Mouse (Mus musculus): ENCODE data around the gene Hoxd3. TPM values are rescaled to one million over a fixed set of nuclear protein-coding genes. Genes with fewer than 3 reads are reported as not detected.

The Hoxd3 gene
- polyA plus RNA-seq, 1 experiment from 2014 or later, result 2.9 TPM

- 2% methylated on average over 9 of the region's 9 CpGs for WGBS
- ATAC-seq (replicated peaks; ENCODE audit: insufficient number of reproducible peaks, low FRiP score, low TSS enrichment, low read depth) (no peak), DNase-seq (ENCODE audit: low spot score) (no peak)
These were observed 35.2 kb upstream of the Hoxd3 start for GRCm38 (mm10) chr2:74676376-74677052.

GRCm38 (mm10) chr2:74677106-74677505, 34.6 kb upstream of the Hoxd3 start:
- no peak overlapping the region for H3K4me2 ChIP-seq (ENCODE audit: low read depth, low read length)
- 9% methylated on average over 2 of the region's 2 CpGs for WGBS

More at GRCm38 (mm10) chr2:74676376-74677052, 35.2 kb upstream of the Hoxd3 start:
- H3K4me2 ChIP-seq (ENCODE audit: low read depth, low read length), result no peak overlapping the region
- H3K4me1 ChIP-seq (ENCODE audit: control insufficient read depth, insufficient read depth, low read length), result no peaks in the 10 kb centered on the region; the same call in 1 of the 2 replicates
- H3K9me3 ChIP-seq (replicated peaks; ENCODE audit: control insufficient read depth, low read length), result no peaks in the 10 kb centered on the region
- no peaks in the 10 kb centered on the region for H3K36me3 ChIP-seq (replicated peaks; ENCODE audit: control insufficient read depth, insufficient read depth, low read depth, low read length)
- H3K9ac ChIP-seq (replicated peaks; ENCODE audit: low read length), result no peak overlapping the region
- H3K27ac ChIP-seq (replicated peaks; ENCODE audit: low read depth, low read length), result no peak overlapping the region
- H3K4me3 ChIP-seq (ENCODE audit: low read depth, low read length), result no peak overlapping the region
- peaks cover 95% of the 10 kb centered on the region for H3K27me3 ChIP-seq (ENCODE audit: control insufficient read depth, insufficient read depth, low read length)

GRCm38 (mm10) chr2:74678891-74679595, 32.7 kb upstream of the Hoxd3 start, which contains the start of gene Hoxd11:
Hoxd11 (plus strand) TSS chr2:74679557.
- Histone ChIP-seq H3K27me3 (ENCODE audit: control insufficient read depth, insufficient read depth, low read length) (peaks cover 97% of the 10 kb centered on the region), H3K4me3 (ENCODE audit: low read depth, low read length) (no peak within 1 kb of the TSS), H3K9ac (replicated peaks; ENCODE audit: low read length) (no peak within 1 kb of the TSS), H3K27ac (replicated peaks; ENCODE audit: low read depth, low read length) (no peak within 1 kb of the TSS), H3K4me1 (ENCODE audit: control insufficient read depth, insufficient read depth, low read length) (peaks cover 4% of the 10 kb centered on the region; the same call in 1 of the 2 replicates), H3K9me3 (replicated peaks; ENCODE audit: control insufficient read depth, low read length) (no peaks in the 10 kb centered on the region), H3K36me3 (replicated peaks; ENCODE audit: control insufficient read depth, insufficient read depth, low read depth, low read length) (no peaks in the 10 kb centered on the region), H3K4me2 (ENCODE audit: low read depth, low read length) (no peak within 1 kb of the TSS)
- WGBS, result 1% methylated on average over 15 of the region's 15 CpGs
- ATAC-seq (replicated peaks; ENCODE audit: insufficient number of reproducible peaks, low FRiP score, low TSS enrichment, low read depth) (no peak), DNase-seq (ENCODE audit: low spot score) (no peak)

More at GRCm38 (mm10) chr2:74677106-74677505, 34.6 kb upstream of the Hoxd3 start:
- Histone ChIP-seq H3K9me3 (replicated peaks; ENCODE audit: control insufficient read depth, low read length) (no peaks in the 10 kb centered on the region), H3K4me3 (ENCODE audit: low read depth, low read length) (no peak overlapping the region), H3K27me3 (ENCODE audit: control insufficient read depth, insufficient read depth, low read length) (peaks cover 96% of the 10 kb centered on the region), H3K9ac (replicated peaks; ENCODE audit: low read length) (no peak overlapping the region), H3K4me1 (ENCODE audit: control insufficient read depth, insufficient read depth, low read length) (peaks cover 3% of the 10 kb centered on the region; the same call in 1 of the 2 replicates), H3K36me3 (replicated peaks; ENCODE audit: control insufficient read depth, insufficient read depth, low read depth, low read length) (no peaks in the 10 kb centered on the region), H3K27ac (replicated peaks; ENCODE audit: low read depth, low read length) (no peak overlapping the region)
- no peak for ATAC-seq (replicated peaks; ENCODE audit: insufficient number of reproducible peaks, low FRiP score, low TSS enrichment, low read depth)
- no peak for DNase-seq (ENCODE audit: low spot score)

- DNase-seq (ENCODE audit: low spot score) (no peak), ATAC-seq (replicated peaks; ENCODE audit: insufficient number of reproducible peaks, low FRiP score, low TSS enrichment, low read depth) (no peak)
- H3K4me2 ChIP-seq (ENCODE audit: low read depth, low read length), result no peak overlapping the region
- H3K9me3 ChIP-seq (replicated peaks; ENCODE audit: control insufficient read depth, low read length), result no peaks in the 10 kb centered on the region
- peaks cover 4% of the 10 kb centered on the region; the same call in 1 of the 2 replicates for H3K4me1 ChIP-seq (ENCODE audit: control insufficient read depth, insufficient read depth, low read length)
- H3K27me3 ChIP-seq (ENCODE audit: control insufficient read depth, insufficient read depth, low read length), result peaks cover 97% of the 10 kb centered on the region
- no peak overlapping the region for H3K4me3 ChIP-seq (ENCODE audit: low read depth, low read length)
- H3K36me3 ChIP-seq (replicated peaks; ENCODE audit: control insufficient read depth, insufficient read depth, low read depth, low read length), result no peaks in the 10 kb centered on the region
- WGBS, result under 1% methylated on average over 26 of the region's 26 CpGs
- no peak overlapping the region for H3K27ac ChIP-seq (replicated peaks; ENCODE audit: low read depth, low read length)
- H3K9ac ChIP-seq (replicated peaks; ENCODE audit: low read length), result no peak overlapping the region
These were observed 32.1 kb upstream of the Hoxd3 start for GRCm38 (mm10) chr2:74679596-74679971.

DNA sequence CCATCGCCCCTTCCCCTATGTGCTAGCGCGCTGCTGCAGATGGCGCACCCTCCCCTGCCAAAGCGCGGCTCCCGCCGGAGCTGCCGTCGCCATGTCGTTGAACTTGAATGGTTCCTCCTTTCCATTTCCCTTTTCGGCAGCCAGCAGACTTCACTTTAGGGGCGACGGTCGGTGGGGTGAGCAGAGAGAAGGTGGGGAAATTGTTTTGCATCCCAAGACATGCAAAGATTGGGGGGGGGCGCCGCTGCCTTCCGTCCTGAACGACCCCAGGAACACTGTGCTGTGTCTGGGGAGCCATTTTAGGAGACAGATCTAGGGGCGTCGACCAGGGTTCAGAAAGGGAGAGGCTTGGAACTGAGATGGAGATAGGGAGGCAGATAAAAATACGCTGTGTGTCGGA, 31.7 kb upstream of the Hoxd3 start:
- no peak overlapping the region for H3K4me3 ChIP-seq (ENCODE audit: low read depth, low read length)
- DNase-seq (ENCODE audit: low spot score) (no peak), ATAC-seq (replicated peaks; ENCODE audit: insufficient number of reproducible peaks, low FRiP score, low TSS enrichment, low read depth) (no peak)
- under 1% methylated on average over 23 of the region's 23 CpGs for WGBS
- H3K9ac ChIP-seq (replicated peaks; ENCODE audit: low read length), result no peak overlapping the region
- H3K4me1 ChIP-seq (ENCODE audit: control insufficient read depth, insufficient read depth, low read length), result peaks cover 4% of the 10 kb centered on the region; the same call in 1 of the 2 replicates
- H3K9me3 ChIP-seq (replicated peaks; ENCODE audit: control insufficient read depth, low read length), result no peaks in the 10 kb centered on the region
- no peak overlapping the region for H3K27ac ChIP-seq (replicated peaks; ENCODE audit: low read depth, low read length)
- H3K4me2 ChIP-seq (ENCODE audit: low read depth, low read length), result no peak overlapping the region
- H3K27me3 ChIP-seq (ENCODE audit: control insufficient read depth, insufficient read depth, low read length), result peaks cover 96% of the 10 kb centered on the region
- no peaks in the 10 kb centered on the region for H3K36me3 ChIP-seq (replicated peaks; ENCODE audit: control insufficient read depth, insufficient read depth, low read depth, low read length)

DNA sequence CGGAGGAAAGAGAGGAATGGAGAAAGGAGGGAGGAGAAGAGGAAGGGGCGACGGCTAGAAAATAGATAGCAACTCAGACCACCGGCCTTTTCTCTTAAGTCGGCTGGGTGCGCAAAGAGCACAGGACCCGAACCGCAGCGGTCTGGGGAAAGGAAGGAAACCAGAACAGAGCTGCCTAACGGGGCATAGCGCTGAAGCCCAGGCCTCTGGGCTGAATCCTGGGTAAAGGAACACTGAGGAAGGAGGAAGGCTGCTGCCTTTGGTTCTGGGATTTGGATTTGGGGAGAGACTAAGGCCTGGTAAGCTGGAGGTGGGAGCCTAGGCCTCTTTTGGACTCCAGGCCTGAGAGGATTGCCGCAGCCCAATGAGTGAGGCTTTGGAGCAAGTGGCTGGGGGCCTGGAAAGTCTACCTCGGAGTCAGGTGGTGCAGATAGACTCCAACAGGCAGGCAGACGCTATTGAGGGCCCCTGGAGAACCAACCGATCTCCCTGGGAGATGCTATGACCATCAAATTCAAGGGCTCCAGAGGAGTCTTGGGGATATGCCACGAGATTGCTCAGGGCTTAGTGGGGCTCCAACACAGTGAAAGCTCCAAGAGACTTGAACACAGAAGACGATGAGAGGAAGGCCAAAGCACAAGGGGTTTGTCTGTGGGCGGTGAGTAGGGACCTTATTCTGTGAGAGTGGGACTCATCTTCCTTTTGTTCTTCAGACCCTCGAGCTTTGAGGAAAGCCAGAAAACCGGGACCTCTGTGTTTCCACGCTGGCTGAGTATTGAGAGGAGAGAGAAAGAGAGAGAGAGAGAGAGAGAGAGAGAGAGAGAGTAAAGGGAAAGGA, 30.9 kb upstream of the Hoxd3 start:
- Histone ChIP-seq H3K36me3 (replicated peaks; ENCODE audit: control insufficient read depth, insufficient read depth, low read depth, low read length) (no peaks in the 10 kb centered on the region), H3K27me3 (ENCODE audit: control insufficient read depth, insufficient read depth, low read length) (peaks cover 95% of the 10 kb centered on the region), H3K4me2 (ENCODE audit: low read depth, low read length) (no peak overlapping the region), H3K4me3 (ENCODE audit: low read depth, low read length) (no peak overlapping the region), H3K9me3 (replicated peaks; ENCODE audit: control insufficient read depth, low read length) (no peaks in the 10 kb centered on the region), H3K4me1 (ENCODE audit: control insufficient read depth, insufficient read depth, low read length) (peaks cover 4% of the 10 kb centered on the region; the same call in 1 of the 2 replicates), H3K9ac (replicated peaks; ENCODE audit: low read length) (no peak overlapping the region), H3K27ac (replicated peaks; ENCODE audit: low read depth, low read length) (no peak overlapping the region)
- ATAC-seq (replicated peaks; ENCODE audit: insufficient number of reproducible peaks, low FRiP score, low TSS enrichment, low read depth) (no peak), DNase-seq (ENCODE audit: low spot score) (no peak)
- WGBS, result under 1% methylated on average over 21 of the region's 21 CpGs

- peak overlapping the region; percentile 29; the same call in 1 of the 2 replicates for H3K4me2 ChIP-seq (ENCODE audit: low read depth, low read length)
These were observed 29.9 kb upstream of the Hoxd3 start for GRCm38 (mm10) chr2:74681594-74682531.

More at GRCm38 (mm10) chr2:74681594-74682531, 29.9 kb upstream of the Hoxd3 start:
- DNase-seq (ENCODE audit: low spot score) (no peak), ATAC-seq (replicated peaks; ENCODE audit: insufficient number of reproducible peaks, low FRiP score, low TSS enrichment, low read depth) (peak; percentile 44; the same call in 1 of the 2 replicates)
- under 1% methylated on average over 75 of the region's 78 CpGs for WGBS
- Histone ChIP-seq H3K36me3 (replicated peaks; ENCODE audit: control insufficient read depth, insufficient read depth, low read depth, low read length) (no peaks in the 10 kb centered on the region), H3K9ac (replicated peaks; ENCODE audit: low read length) (no peak overlapping the region), H3K4me1 (ENCODE audit: control insufficient read depth, insufficient read depth, low read length) (peaks cover 4% of the 10 kb centered on the region; the same call in 1 of the 2 replicates), H3K9me3 (replicated peaks; ENCODE audit: control insufficient read depth, low read length) (no peaks in the 10 kb centered on the region), H3K4me3 (ENCODE audit: low read depth, low read length) (peak overlapping the region; percentile 18; the same call in 1 of the 2 replicates), H3K27ac (replicated peaks; ENCODE audit: low read depth, low read length) (no peak overlapping the region), H3K27me3 (ENCODE audit: control insufficient read depth, insufficient read depth, low read length) (peaks cover 91% of the 10 kb centered on the region)
